Mouse (Mus musculus) hematopoietic multipotent progenitor cell, adult 10-12 weeks (in vitro differentiated cells): ENCODE results near the gene Med19. TPM values are rescaled to one million over a fixed set of nuclear protein-coding genes. Genes with fewer than 3 reads are reported as not detected.

ENCODE experiments used
- polyA plus RNA-seq: library from polyadenylated mRNA; stranded (reverse); fragments of >175 nt; gene quantifications from 2 replicates; pipeline ENCODE4 v1.2.3, GENCODE M21; 2012; ENCODE audit warnings: low replicate concordance

Med19 gene
- polyA plus RNA-seq = 13.6 and 25.1 TPM in 2 replicates

DNA sequence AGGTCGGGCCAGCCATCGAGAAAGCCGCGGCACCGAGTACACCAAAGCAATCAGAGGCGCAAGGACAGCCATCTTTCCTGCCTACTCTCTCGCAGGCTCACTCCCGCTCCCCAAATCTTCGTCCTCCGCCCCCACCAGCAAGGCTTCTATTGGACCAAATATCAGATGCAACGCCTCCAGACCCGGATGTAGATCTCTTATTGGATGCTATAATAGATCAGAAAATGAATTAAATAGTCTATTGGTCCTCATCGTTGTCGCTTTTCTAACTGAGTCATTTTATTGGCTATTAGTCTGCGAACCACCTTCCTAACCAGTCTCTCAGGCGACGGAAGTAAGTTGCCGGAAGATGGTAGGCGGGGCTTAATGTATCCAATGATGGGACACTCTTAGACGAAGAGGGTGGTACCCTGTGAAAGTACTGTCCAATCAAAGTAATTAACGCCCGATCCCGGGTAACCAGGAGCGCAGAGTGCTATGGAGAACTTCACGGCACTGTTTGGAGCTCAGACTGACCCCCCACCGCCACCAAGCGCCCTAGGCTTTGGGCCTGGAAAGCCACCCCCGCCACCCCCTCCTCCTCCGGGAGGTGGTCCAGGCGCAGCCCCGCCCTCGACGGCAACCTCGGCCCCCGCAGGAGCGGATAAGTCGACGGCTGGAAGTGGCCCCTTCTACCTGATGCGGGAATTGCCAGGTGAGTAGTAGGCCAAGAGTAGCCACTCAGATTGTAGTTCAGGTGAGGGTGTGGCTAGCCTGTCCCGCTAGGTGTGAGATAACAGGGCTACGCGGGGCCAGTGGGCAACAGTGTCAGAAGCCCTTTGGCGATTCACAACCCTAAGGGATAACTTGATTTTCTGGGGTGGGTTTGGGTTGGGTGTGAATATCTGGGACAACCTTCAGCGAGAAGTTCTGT lies at the start of gene Med19, which contains the start of gene Gm28635:
Gene Med19, plus strand, starts transcription at position 435 of the 913 bp plus-strand sequence.
Gene Gm28635, minus strand, starts transcription at position 74 of the 913 bp plus-strand sequence.

DNA sequence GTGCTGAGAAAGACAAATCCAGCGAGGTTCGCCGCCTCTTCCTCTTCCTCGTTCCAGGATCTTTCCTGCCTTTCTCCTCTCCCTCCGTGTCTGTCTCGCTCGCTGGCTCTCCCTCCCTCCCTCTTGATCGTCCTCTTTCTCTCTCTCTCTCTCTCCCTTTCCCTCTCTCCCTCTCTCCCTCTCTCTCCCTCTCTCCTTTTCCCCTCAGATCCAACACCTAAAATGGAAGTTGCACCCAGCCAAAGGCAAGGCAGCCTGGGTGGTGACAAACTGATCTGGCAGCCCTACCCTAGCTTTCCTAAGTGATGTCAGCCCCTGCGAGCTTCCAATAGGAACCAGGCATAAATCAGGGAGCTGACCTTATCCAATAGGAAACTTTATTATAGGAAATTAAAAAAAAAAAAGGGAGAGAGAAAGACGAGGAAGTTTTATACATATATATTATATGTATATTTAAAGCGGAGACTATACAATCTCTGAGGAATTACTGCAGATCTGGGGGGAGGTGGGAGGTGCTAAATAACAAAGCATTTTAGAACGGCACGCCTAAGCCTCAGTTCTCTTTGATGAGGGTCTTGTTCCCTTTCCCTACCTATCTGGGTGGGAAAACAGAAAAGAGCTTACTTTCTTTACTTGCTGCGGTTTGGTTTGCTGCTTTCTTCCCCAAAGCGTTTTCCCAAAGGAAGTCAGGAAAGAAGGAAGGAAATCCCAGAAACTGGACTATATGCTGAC lies 27.6 kb upstream of the Med19 start, which contains the start of gene Ctnnd1:
Gene Ctnnd1, minus strand, starts transcription at position 302 of the 732 bp plus-strand sequence.

GRCm38 (mm10) chr2:84658806-84659205 lies 19.4 kb upstream of the Med19 start, which contains the start of gene Btbd18:
TSS of gene Btbd18 (plus strand) at chr2:84659079.

DNA sequence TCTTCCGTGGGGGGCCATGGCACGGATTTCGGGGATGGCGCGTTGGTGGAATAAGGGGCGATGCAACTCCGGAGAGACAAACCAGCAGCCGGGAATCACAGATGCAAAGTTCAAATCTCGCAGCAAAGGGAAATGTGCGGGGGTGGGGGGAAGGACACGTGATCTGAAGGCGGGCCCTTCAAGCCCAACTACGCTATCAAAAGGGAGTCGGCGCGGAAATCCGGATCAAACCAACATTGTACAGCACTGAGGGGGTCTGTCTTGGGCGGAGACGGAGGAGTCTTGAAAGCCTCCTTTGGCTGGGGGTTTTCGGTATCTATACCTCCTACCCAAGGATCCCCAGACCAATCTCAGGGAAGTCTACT lies 7.7 kb upstream of the Med19 start, which contains the start of gene Selenoh:
Gene Selenoh, minus strand, starts transcription at position 202 of the 365 bp plus-strand sequence.

DNA sequence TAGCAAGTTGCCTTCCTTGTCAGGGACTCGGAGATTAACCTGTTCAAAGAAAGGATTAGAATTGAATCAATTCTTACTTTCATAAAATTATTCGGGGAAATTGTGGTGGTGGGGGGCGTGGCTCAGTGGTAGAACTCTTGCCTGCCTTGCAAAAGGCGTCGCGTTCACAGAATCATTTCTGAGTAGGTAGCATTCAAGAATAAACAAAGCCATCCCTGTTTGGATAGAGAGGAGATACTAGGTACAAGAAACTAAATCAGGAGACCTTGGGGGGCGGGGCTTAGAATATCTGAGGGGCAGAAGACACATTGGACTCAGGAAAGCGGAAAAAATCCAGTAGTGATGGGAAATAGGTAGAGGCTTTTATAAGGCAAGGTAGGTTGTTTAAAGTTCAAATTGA lies 814 bp downstream of the Med19 start, which contains the start of gene Tmx2:
Gene Tmx2, minus strand, starts transcription at position 125 of the 400 bp plus-strand sequence.

DNA sequence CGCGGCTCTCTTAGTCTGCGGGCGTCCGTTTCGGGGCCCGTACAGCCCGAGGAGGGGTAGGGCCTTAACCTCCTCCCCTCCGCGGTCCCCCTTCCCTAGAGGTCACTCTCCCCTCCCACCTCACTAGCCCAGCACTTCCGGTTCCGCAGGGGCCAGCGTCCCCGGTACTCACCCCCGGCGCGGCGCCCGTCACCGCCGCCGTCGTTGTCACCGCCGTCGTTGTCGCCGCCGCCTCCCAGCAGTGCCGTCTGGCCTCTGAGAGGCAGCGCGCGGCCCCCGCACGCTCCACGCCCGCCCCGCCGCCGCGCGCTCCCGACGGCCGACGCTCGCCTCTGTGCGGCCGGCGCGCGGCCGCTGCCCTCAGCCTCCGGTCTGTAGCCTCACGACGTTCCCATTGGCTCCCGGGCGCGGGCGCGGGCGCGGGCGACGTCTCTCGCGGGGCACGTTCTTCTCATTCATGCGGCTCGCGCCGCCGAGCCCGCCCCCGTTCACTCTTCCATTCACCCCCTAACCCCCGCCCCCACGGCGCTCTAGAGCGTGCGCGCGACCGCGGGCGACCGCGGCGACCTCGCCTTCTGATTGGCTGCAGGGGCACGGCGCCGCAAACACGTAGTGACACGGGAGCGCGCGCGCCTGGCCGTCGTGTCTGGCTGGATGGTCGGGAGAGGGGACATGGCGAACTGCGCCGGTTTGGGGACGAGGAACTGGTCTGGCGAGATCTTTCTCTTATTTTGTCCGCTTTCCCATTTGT lies 36.8 kb downstream of the Med19 start, which contains the start of gene Zdhhc5:
Gene Zdhhc5, minus strand, starts transcription at position 370 of the 751 bp plus-strand sequence.

GRCm38 (mm10) chr2:84727172-84727858 lies 49.1 kb downstream of the Med19 start, which contains the start of gene Clp1:
TSS of gene Clp1 (minus strand) at chr2:84727350.

DNA sequence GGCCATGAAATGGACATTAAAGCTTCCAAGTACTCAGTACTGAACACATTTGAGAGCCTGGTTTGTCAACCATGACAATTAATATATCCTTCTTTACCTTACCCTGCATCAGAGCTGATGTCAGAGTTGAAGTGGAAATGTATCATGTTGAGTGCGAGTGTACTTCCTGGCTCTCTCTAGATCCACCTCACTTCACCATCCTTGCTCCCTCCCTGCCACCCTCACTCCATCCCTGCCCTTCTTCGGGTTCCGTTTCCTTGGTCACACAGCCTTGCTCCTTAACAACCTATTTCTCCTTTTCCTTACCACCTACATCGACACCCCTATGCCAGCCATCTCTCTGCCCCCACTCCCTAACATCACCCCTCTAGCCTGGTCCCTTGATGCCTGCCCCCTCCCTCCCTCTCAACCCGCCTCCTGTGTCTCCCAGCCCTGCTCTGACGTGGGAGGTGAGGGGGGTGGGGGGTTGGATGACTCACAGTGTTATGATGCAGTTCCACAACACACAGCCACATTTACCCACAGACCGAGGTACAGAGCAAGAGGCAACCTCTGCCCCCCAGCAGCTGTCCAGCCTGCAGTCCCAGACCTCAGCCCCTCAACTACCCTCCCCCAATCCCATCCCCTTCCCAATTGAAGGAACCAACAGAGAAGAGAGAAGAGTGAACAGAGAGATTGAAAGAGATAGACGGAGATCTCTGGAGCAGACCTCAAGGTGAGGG lies 55.5 kb downstream of the Med19 start, which contains the start of gene Ypel4:
Gene Ypel4, plus strand, starts transcription at position 480 of the 722 bp plus-strand sequence.

Other genes starting within 250 kb of the Med19 start
- gene Tfpi, start 201.6 kb upstream of the Med19 start, polyA plus RNA-seq = 0.18 and 0.74 TPM in 2 replicates
- 0.88 and 3.6 TPM in 2 replicates for gene Ctnnd1, start 27.6 kb upstream of the Med19 start, polyA plus RNA-seq
- not detected in 2 replicates for gene Btbd18, start 19.3 kb upstream of the Med19 start, polyA plus RNA-seq
- gene Selenoh, start 7.6 kb upstream of the Med19 start, polyA plus RNA-seq = 112 and 119 TPM in 2 replicates
- not detected in 2 replicates for gene Gm28635, start 361 bp upstream of the Med19 start, polyA plus RNA-seq
- 3.1 and 4.7 TPM in 2 replicates for gene Tmx2, start 738 bp downstream of the Med19 start, polyA plus RNA-seq
- 19.6 and 35.5 TPM in 2 replicates for gene Zdhhc5, start 36.8 kb downstream of the Med19 start, polyA plus RNA-seq
- 1.3 and 1.7 TPM in 2 replicates for gene Clp1, start 48.9 kb downstream of the Med19 start, polyA plus RNA-seq
- 3.1 and 104 TPM in 2 replicates for gene Ypel4, start 55.7 kb downstream of the Med19 start, polyA plus RNA-seq
- gene Gm19426, start 65.3 kb downstream of the Med19 start, polyA plus RNA-seq = 0.42 TPM in 1 of 2 replicates, not detected in the other
- gene Serping1, start 97.0 kb downstream of the Med19 start, polyA plus RNA-seq = 0.15 and 0.89 TPM in 2 replicates
- gene Ube2l6, start 120.4 kb downstream of the Med19 start, polyA plus RNA-seq = 3.8 and 40.4 TPM in 2 replicates
- not detected in 2 replicates for gene Smtnl1, start 144.2 kb downstream of the Med19 start, polyA plus RNA-seq
- gene Timm10, start 148.6 kb downstream of the Med19 start, polyA plus RNA-seq = 0.77 and 11.3 TPM in 2 replicates
- 0.89 and 21.1 TPM in 2 replicates for gene Slc43a1, start 160.4 kb downstream of the Med19 start, polyA plus RNA-seq
- gene Rtn4rl2, start 208.3 kb downstream of the Med19 start, polyA plus RNA-seq = 0.39 and 1.8 TPM in 2 replicates